Mouse (Mus musculus) ES-CJ7 (cell line): ENCODE data around the gene Musk.
A peak's percentile ranks its signal among the peaks of the same experiment; 100 is the strongest.

Source experiments
- DNase-seq: peaks from one replicate; pipeline ENCODE4 v3.0.0; 2011; ENCODE audit warnings: low read depth, low spot score

The Musk gene

DNA sequence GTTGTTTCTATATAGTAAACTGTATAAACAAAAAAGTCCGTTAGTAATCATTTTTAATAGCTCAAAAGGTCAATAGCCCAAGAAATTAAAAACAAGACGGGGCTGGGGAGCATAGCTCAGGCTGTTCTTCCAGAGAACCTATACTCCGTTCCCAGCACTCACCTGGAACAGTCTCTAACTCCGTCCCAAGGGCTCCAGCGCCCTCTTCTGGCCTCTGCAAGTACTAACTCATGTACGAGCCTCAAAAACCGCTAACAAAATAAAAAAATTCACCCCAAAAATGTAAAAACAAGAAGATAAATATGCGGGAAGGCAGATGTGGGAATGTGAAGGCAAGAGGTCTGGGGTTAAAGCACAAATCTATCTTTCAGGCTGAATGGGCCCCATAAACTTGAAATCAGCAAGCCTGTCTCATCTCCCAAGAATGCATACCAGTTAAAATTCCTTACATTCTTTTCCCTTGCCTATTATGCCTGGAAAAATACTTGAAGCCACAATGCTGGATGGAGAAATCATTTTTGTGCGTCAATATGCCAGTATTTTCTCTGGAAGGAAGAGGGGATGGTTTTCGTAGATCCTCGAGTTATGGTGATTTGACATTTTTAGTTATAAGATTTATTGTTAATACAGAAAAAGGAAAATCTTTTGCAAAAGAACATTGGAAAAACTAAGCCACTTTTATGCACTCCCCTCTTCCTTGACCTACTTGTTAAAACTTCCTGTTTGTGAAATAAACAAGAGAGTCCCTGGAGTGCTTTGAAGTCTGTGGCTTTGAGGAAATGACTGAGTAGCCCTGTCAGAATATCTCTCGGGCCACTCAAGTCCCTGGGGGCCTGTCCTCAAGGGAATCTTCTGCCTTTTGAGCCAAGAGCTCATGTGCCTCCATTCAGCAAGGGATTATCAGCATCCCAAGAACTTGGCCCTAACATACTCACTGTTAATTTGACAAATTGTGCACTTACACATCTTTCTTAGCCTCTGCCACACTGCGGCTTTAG is 127.7 kb downstream of the Musk start:
- peak; percentile 16 for DNase-seq

DNA sequence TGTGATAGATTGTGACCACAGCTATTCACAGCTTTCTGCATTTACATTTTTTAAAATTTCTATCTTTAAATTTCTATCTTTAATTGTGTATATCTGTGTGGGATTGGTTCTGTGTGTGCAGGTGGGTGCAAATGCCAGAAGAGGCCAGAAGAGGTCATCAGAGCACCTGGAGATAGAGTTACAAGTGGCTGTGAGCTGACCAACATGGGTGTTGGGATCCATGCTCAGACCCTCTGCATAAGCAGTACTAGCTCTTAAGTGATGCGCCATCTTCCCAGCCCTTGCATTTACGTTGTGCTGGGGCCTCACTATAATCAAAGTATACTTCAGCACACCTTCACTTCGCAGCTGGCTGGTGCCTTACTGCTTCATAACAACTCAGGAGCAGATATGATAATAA is 129.8 kb downstream of the Musk start:
- DNase-seq, result peak; percentile 41

DNA sequence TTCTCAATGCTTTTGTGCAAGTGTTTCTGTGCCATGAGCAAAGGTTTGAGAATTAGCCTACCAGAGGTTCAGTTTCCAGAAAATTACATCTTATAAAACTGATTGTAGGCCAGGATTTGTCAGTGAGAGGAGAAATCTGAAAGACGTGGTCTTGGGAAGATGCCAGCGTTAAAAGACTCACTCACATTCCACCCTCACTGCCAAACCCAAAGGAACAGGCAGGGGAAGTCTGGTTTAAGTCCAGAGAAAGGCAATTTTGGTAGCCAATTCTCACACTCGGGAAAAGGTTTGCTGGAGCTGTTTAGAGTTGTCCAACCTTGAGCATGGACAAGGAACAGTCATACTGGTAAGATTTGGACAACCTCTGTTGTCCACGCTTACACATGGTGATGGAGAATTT is 131.6 kb downstream of the Musk start:
- DNase-seq, result no peak

DNA sequence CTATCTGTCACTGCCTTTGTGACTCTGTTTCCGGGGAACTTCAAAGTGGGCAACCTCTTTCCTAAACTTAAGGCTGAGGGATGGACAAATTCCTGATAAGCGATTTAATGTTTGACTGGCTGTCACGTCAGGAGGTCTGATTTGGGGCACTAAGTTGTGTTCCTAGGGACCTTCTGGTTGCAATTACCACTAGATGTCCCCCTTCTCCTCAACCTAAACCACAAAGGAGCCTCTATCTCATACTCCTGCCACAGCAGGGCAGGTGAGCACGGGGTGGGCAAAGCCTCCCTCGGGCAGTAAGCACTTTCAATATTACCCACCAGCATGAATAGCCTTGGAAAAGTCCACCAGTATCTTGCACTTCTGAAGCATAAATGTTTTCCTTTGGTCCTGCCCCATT is 133.5 kb downstream of the Musk start:
- peak; percentile 46 for DNase-seq

DNA sequence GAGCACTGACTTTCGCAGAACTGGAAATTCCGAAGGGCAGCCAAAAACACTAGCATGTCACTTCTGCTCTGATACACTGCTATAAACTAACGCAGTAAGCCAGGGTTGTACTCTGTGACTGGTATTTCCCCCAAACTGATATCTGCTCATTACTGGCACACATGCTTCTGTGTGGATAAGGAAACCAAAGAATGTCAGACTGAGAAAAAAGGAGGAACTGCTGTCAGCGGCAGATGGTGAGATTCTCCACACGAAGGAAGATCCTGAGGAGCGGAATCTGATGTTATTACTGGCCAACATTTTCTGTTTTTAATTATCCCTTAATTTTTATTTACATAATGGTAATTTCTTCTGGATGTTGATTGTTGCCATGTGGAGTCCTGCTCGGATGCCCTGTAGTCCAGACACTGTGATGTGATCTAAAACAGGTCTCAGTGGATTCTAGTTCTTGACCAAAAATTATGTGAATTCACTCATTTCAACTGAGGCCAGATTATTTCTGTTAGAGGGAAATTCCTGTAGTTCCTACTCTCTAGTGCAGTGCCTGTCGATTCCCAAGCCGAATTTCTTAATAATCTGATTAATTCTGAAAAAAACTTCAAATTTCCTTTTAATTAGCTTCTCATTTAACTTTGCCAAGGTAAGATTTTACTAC is 137.6 kb downstream of the Musk start:
- no peak for DNase-seq
